25 mouse cellular contexts compared by ENCODE assay signal in the genomic region with DNA sequence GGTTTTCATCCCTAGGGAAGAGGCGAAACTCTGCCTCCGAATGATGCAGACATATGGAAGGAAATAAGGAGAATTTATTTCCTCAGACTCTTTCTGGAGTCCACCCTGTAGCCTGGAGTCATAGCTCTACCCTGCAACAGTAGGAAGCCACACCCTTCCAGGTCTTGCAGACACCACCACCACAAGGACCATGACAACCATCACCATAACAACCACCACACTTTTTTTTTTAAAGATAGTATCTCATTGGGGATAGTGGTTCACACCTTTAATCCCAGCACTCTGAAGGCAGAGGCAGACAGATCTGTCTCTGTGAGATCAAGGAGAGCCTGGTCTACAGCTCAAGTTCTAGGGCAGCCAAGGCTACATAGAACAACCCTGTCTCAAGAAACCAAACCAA. TPM values are rescaled to one million over a fixed set of nuclear protein-coding genes. Genes with fewer than 3 reads are reported as not detected.
A peak's percentile ranks its signal among the peaks of the same experiment; 100 is the strongest.
DNase-seq lines count a peak whose midpoint lies in the region; ATAC-seq lines count a peak whose summit lies in the region.
"Had no signal": no experiment of that assay in that cellular context is flagged by ENCODE, and none has a peak within 500 bp of the region (broad histone marks: within the 10 kb centered on the region; RNA-seq: fewer than 3 reads in every experiment).

No protein-coding gene starts in this region.

- no peaks in the 10 kb centered on the region for H3K27me3 ChIP-seq in kidney, embryonic 14.5 days (ENCODE audit: control insufficient read depth, insufficient read depth, low read length)
- no peaks in the 10 kb centered on the region for H3K27me3 ChIP-seq in neural tube, embryonic 15.5 days (replicated peaks)
- H3K27me3 ChIP-seq: embryonic facial prominence, embryonic 12.5 days; hindbrain, embryonic 13.5 days; intestine, embryonic 15.5 days had no signal

- H3K4me3 ChIP-seq in kidney, embryonic 14.5 days (ENCODE audit: low read length) = no peak overlapping the region
- no peak overlapping the region for H3K4me3 ChIP-seq in neural tube, embryonic 15.5 days (replicated peaks)
- H3K4me3 ChIP-seq: embryonic facial prominence, embryonic 12.5 days; heart, adult 2 months; heart, embryonic 15.5 days; hindbrain, embryonic 13.5 days; intestine, embryonic 15.5 days had no signal

- H3K36me3 ChIP-seq in kidney, embryonic 14.5 days (ENCODE audit: control insufficient read depth, insufficient read depth, low read length) = no peaks in the 10 kb centered on the region
- H3K36me3 ChIP-seq in neural tube, embryonic 15.5 days = no peaks in the 10 kb centered on the region
- H3K36me3 ChIP-seq: embryonic facial prominence, embryonic 12.5 days; G1E; heart, embryonic 15.5 days; hindbrain, embryonic 13.5 days; intestine, embryonic 15.5 days had no signal

- no peak overlapping the region for H3K27ac ChIP-seq in kidney, embryonic 14.5 days (ENCODE audit: low read depth, low read length)
- no peak overlapping the region for H3K27ac ChIP-seq in neural tube, embryonic 15.5 days (replicated peaks)
- H3K27ac ChIP-seq: embryonic facial prominence, embryonic 12.5 days; heart, adult 2 months; heart, embryonic 15.5 days; hindbrain, embryonic 13.5 days; hindbrain, postnatal 0 days; intestine, embryonic 15.5 days had no signal

- DNase-seq in 416B (ENCODE audit: low read depth) = peak; percentile 28
- DNase-seq in CD4-positive helper T cell, adult 2 months (ENCODE audit: low read depth, low spot score) = peak; percentile 79
- DNase-seq in T-cell, adult 2 months (ENCODE audit: low spot score) = peak; percentile 43
- no peak for DNase-seq in gastrocnemius, adult 8-10 months (ENCODE audit: low spot score in 2 of 2)
- DNase-seq: adrenal gland, postnatal 14 days; B cell, adult 2 months; cerebellum, adult 11-12 months; cerebellum, adult 9-10 months; cerebellum, postnatal 25 days; forebrain, postnatal 0 days; gastrocnemius, postnatal 36 days; heart, adult 2 months; heart, postnatal 14 days; kidney, adult 18-20 months had no signal

- peak; percentile 42; the same call in 1 of the 2 replicates for ATAC-seq in megakaryocyte progenitor cell, adult 5-6 weeks (replicated peaks; ENCODE audit: poor library complexity)
- ATAC-seq in kidney, embryonic 14.5 days (ENCODE audit: low FRiP score, low TSS enrichment) = no peak
- ATAC-seq in neural tube, embryonic 15.5 days (ENCODE audit: low FRiP score) = no peak
- ATAC-seq: forebrain, postnatal 0 days; hindbrain, postnatal 0 days; intestine, embryonic 15.5 days; Patski had no signal

- no peak overlapping the region for H3K9ac ChIP-seq in kidney, embryonic 14.5 days (ENCODE audit: low read depth, low read length)
- H3K9ac ChIP-seq in neural tube, embryonic 15.5 days (replicated peaks) = no peak overlapping the region
- H3K9ac ChIP-seq: embryonic facial prominence, embryonic 12.5 days; forebrain, postnatal 0 days; heart, embryonic 15.5 days; hindbrain, embryonic 13.5 days; intestine, embryonic 15.5 days had no signal

- H3K4me2 ChIP-seq in kidney, embryonic 14.5 days (replicated peaks; ENCODE audit: low read depth, low read length) = no peak overlapping the region
- no peak overlapping the region for H3K4me2 ChIP-seq in neural tube, embryonic 15.5 days
- H3K4me2 ChIP-seq: embryonic facial prominence, embryonic 12.5 days; heart, embryonic 11.5 days; heart, embryonic 15.5 days; hindbrain, embryonic 13.5 days; intestine, embryonic 15.5 days had no signal

- WGBS in kidney, embryonic 14.5 days = 88% methylated on average over 2 of the region's 2 CpGs
- 94% methylated on average over 2 of the region's 2 CpGs for WGBS in neural tube, embryonic 15.5 days

- H3K9me3 ChIP-seq in kidney, embryonic 14.5 days (ENCODE audit: control insufficient read depth, low read length) = no peaks in the 10 kb centered on the region
- H3K9me3 ChIP-seq in neural tube, embryonic 15.5 days (replicated peaks) = no peaks in the 10 kb centered on the region
- H3K9me3 ChIP-seq: embryonic facial prominence, embryonic 12.5 days; G1E; heart, embryonic 15.5 days; hindbrain, embryonic 13.5 days; intestine, embryonic 15.5 days had no signal

- H3K4me1 ChIP-seq in kidney, embryonic 14.5 days (ENCODE audit: control insufficient read depth, insufficient read depth, low read length) = no peaks in the 10 kb centered on the region
- H3K4me1 ChIP-seq in neural tube, embryonic 15.5 days = no peaks in the 10 kb centered on the region
- H3K4me1 ChIP-seq: embryonic facial prominence, embryonic 12.5 days; heart, embryonic 15.5 days; hindbrain, embryonic 13.5 days; intestine, embryonic 15.5 days had no signal

RNA-seq across cellular contexts. Expression of a gene that starts 16.9 kb away (rescaled TPM):
- total RNA-seq in megakaryocyte progenitor cell, adult 5-6 weeks (2015) = 5.5 and 10.2 TPM in 2 replicates
- 4.8 and 6.7 TPM in 2 replicates for total RNA-seq in megakaryocyte progenitor cell, adult 5-6 weeks (2017)
- 5.0 and 8.8 TPM in 2 replicates for polyA plus RNA-seq in kidney, embryonic 14.5 days (2014; fragmentation: Nextera tagmentation; extraction: Ambion mirVana)
- total RNA-seq in gastrocnemius, adult 8-10 months (2022) = 10 to 100 TPM; 30.6 to 46.6 (median 38.2) TPM
- polyA plus RNA-seq in neural tube, embryonic 15.5 days (2015; fragmentation: Nextera tagmentation; extraction: Ambion mirVana) = 20.0 and 21.3 TPM in 2 replicates

RNA-seq across cellular contexts. Expression of a gene that starts 26.8 kb away (rescaled TPM):
- 0.24 and 0.30 TPM in 2 replicates for total RNA-seq in megakaryocyte progenitor cell, adult 5-6 weeks (2015)
- 0.41 and 1.9 TPM in 2 replicates for total RNA-seq in megakaryocyte progenitor cell, adult 5-6 weeks (2017)
- 2.3 and 3.1 TPM in 2 replicates for polyA plus RNA-seq in kidney, embryonic 14.5 days (2014; fragmentation: Nextera tagmentation; extraction: Ambion mirVana)
- 1 to 10 TPM; 2.0 to 5.9 (median 3.4) TPM for total RNA-seq in gastrocnemius, adult 8-10 months (2022)
- 27.2 and 33.6 TPM in 2 replicates for polyA plus RNA-seq in neural tube, embryonic 15.5 days (2015; fragmentation: Nextera tagmentation; extraction: Ambion mirVana)
- polyA plus RNA-seq: G1E had no signal

Comparison
In these comparisons a context has a peak if more than half of its experiments do, and no peak if none do; other contexts are left out.
1. DNase-seq: peak in 416B (single experiment), CD4-positive helper T cell, adult 2 months (single experiment) and T-cell, adult 2 months (single experiment); none in gastrocnemius, adult 8-10 months (0 of 2).